Mouse (Mus musculus) heart, embryonic 16.5 days (tissue): ENCODE measurements at regions not wholly inside any gene's neighbourhood (a gene's known extent, or its start where the extent isn't known, plus 50 kb on each side); places are given as distances from the start of the nearest gene placed in this dataset.

Experiments
- ATAC-seq: fragments of 200-750 bp; cut with Nextera tagmentation; replicated peaks from 2 replicates; pipeline ENCODE4 v1.8.0; 2017; ENCODE audit warnings: moderate number of reproducible peaks; ENCODE audit not compliant: insufficient read depth, low FRiP score; ENCODE audit errors: extremely low read depth
- H3K27ac ChIP-seq: fragments of 300-500 bp; sonication (generic); 2 replicates; pipeline ENCODE4 v1.5.1; 2014; ENCODE audit warnings: mild to moderate bottlenecking, low read length, control low read depth, moderate library complexity
- H3K27me3 ChIP-seq: fragments of 300-500 bp; sonication (generic); 2 replicates; pipeline ENCODE4 v1.6.1; 2014; ENCODE audit warnings: low read length, mixed read lengths; ENCODE audit not compliant: control insufficient read depth, insufficient read depth
- H3K36me3 ChIP-seq: fragments of 300-500 bp; sonication (generic); 2 replicates; pipeline ENCODE4 v1.6.1; 2014; ENCODE audit not compliant: control insufficient read depth, insufficient read depth
- H3K4me1 ChIP-seq: fragments of 300-500 bp; sonication (generic); 2 replicates; pipeline ENCODE4 v1.6.1; 2014; ENCODE audit warnings: low read length, mixed read lengths; ENCODE audit not compliant: control insufficient read depth, insufficient read depth
- H3K4me2 ChIP-seq: fragments of 300-500 bp; sonication (generic); 2 replicates; pipeline ENCODE4 v1.6.1; 2014; ENCODE audit warnings: low read depth, mild to moderate bottlenecking, control low read depth, low read length
- H3K4me3 ChIP-seq: fragments of 300-500 bp; sonication (generic); 2 replicates; pipeline ENCODE4 v1.5.1; 2014; ENCODE audit warnings: mild to moderate bottlenecking, control low read depth, low read length
- H3K9ac ChIP-seq: fragments of 300-500 bp; sonication (generic); 2 replicates; pipeline ENCODE4 v1.6.1; 2014; ENCODE audit warnings: low read length, control low read depth
- H3K9me3 ChIP-seq: fragments of 300-500 bp; sonication (generic); replicated peaks from 2 replicates; pipeline ENCODE4 v1.6.1; 2016; ENCODE audit warnings: low read length; ENCODE audit not compliant: control insufficient read depth
- WGBS: fragments of 180-500 bp; shearing (Covaris S2); extraction: QIAGEN DNeasy Blood & Tissue Kit; methylation state at CpG from one replicate; pipeline ENCODE4 v1.1.7; 2014; 5-methylcytosine and 5-hydroxymethylcytosine counted together

- ATAC-seq = no peak
- Histone ChIP-seq H3K4me3 (no peak overlapping the region), H3K4me1 (no peaks in the 10 kb centered on the region), H3K36me3 (no peaks in the 10 kb centered on the region), H3K4me2 (no peak overlapping the region), H3K27me3 (no peaks in the 10 kb centered on the region), H3K27ac (no peak overlapping the region), H3K9ac (no peak overlapping the region), H3K9me3 (peaks cover 3% of the 10 kb centered on the region; the same call in 1 of the 2 replicates)
- 68% methylated on average over 2 of the region's 2 CpGs for WGBS
These were observed 421.1 kb upstream of the 3110018I06Rik start for GRCm38 (mm10) chr12:107067346-107067745.

- Histone ChIP-seq H3K9ac (no peak overlapping the region), H3K27me3 (no peaks in the 10 kb centered on the region; the same call in 1 of the 2 replicates), H3K4me1 (no peaks in the 10 kb centered on the region), H3K4me2 (no peak overlapping the region), H3K27ac (no peak overlapping the region), H3K9me3 (no peaks in the 10 kb centered on the region), H3K36me3 (no peaks in the 10 kb centered on the region), H3K4me3 (no peak overlapping the region)
- no peak for ATAC-seq
- 82% methylated on average over 10 of the region's 10 CpGs for WGBS
These were observed 405.9 kb upstream of the 3110018I06Rik start for GRCm38 (mm10) chr12:107082541-107082940.

GRCm38 (mm10) chr12:107085058-107085905 lies 403.1 kb upstream of the 3110018I06Rik start:
- ATAC-seq = no peak
- 67% methylated on average over 14 of the region's 14 CpGs for WGBS
- Histone ChIP-seq H3K36me3 (no peaks in the 10 kb centered on the region), H3K9me3 (no peaks in the 10 kb centered on the region), H3K4me3 (no peak overlapping the region), H3K4me2 (no peak overlapping the region), H3K27me3 (no peaks in the 10 kb centered on the region; the same call in 1 of the 2 replicates), H3K4me1 (no peaks in the 10 kb centered on the region), H3K9ac (no peak overlapping the region), H3K27ac (no peak overlapping the region)

- no peak overlapping the region for H3K27ac ChIP-seq
- H3K4me3 ChIP-seq = no peak overlapping the region
- no peak overlapping the region for H3K9ac ChIP-seq
- no peaks in the 10 kb centered on the region for H3K36me3 ChIP-seq
- no peaks in the 10 kb centered on the region; the same call in 1 of the 2 replicates for H3K27me3 ChIP-seq
- no peaks in the 10 kb centered on the region for H3K9me3 ChIP-seq
- ATAC-seq = peak; percentile 65
- WGBS = 38% methylated on average over 16 of the region's 16 CpGs
- H3K4me2 ChIP-seq = no peak overlapping the region
- H3K4me1 ChIP-seq = no peaks in the 10 kb centered on the region
These were observed 402.4 kb upstream of the 3110018I06Rik start for GRCm38 (mm10) chr12:107085906-107086655.

GRCm38 (mm10) chr12:107092151-107092550 lies 396.3 kb upstream of the 3110018I06Rik start:
- WGBS = 82% methylated on average over 3 of the region's 3 CpGs
- Histone ChIP-seq H3K27ac (no peak overlapping the region), H3K4me2 (no peak overlapping the region), H3K27me3 (no peaks in the 10 kb centered on the region), H3K4me3 (no peak overlapping the region), H3K36me3 (no peaks in the 10 kb centered on the region), H3K9me3 (no peaks in the 10 kb centered on the region), H3K4me1 (no peaks in the 10 kb centered on the region), H3K9ac (no peak overlapping the region)
- no peak for ATAC-seq

- no peaks in the 10 kb centered on the region for H3K4me1 ChIP-seq
- no peak overlapping the region for H3K27ac ChIP-seq
- H3K4me3 ChIP-seq = no peak overlapping the region
- H3K36me3 ChIP-seq = no peaks in the 10 kb centered on the region
- no peaks in the 10 kb centered on the region for H3K9me3 ChIP-seq
- 80% methylated on average over 13 of the region's 13 CpGs for WGBS
- no peak overlapping the region for H3K4me2 ChIP-seq
- H3K27me3 ChIP-seq = no peaks in the 10 kb centered on the region
- no peak overlapping the region for H3K9ac ChIP-seq
- no peak for ATAC-seq
These were observed 395.1 kb upstream of the 3110018I06Rik start for GRCm38 (mm10) chr12:107093326-107093725.

GRCm38 (mm10) chr12:107095409-107095808 lies 393.0 kb upstream of the 3110018I06Rik start:
- Histone ChIP-seq H3K4me3 (no peak overlapping the region), H3K4me1 (no peaks in the 10 kb centered on the region), H3K9ac (no peak overlapping the region), H3K36me3 (no peaks in the 10 kb centered on the region), H3K9me3 (no peaks in the 10 kb centered on the region), H3K27me3 (no peaks in the 10 kb centered on the region), H3K4me2 (no peak overlapping the region), H3K27ac (no peak overlapping the region)
- ATAC-seq = no peak
- WGBS = 77% methylated on average over 6 of the region's 6 CpGs

GRCm38 (mm10) chr12:107104570-107104969 lies 383.9 kb upstream of the 3110018I06Rik start:
- 37% methylated on average over 8 of the region's 8 CpGs for WGBS
- H3K9ac ChIP-seq = no peak overlapping the region
- H3K4me2 ChIP-seq = no peak overlapping the region
- H3K4me1 ChIP-seq = no peaks in the 10 kb centered on the region
- no peak overlapping the region for H3K27ac ChIP-seq
- no peaks in the 10 kb centered on the region for H3K36me3 ChIP-seq
- no peaks in the 10 kb centered on the region for H3K27me3 ChIP-seq
- no peak overlapping the region for H3K4me3 ChIP-seq
- no peaks in the 10 kb centered on the region for H3K9me3 ChIP-seq
- ATAC-seq = no peak

GRCm38 (mm10) chr12:107105017-107105416 lies 383.4 kb upstream of the 3110018I06Rik start:
- ATAC-seq = no peak
- Histone ChIP-seq H3K4me2 (no peak overlapping the region), H3K4me3 (no peak overlapping the region)

More at GRCm38 (mm10) chr12:107105017-107105416, 383.4 kb upstream of the 3110018I06Rik start:
- no peaks in the 10 kb centered on the region for H3K9me3 ChIP-seq
- 57% methylated on average over 11 of the region's 11 CpGs for WGBS
- H3K4me1 ChIP-seq = no peaks in the 10 kb centered on the region
- H3K9ac ChIP-seq = no peak overlapping the region
- H3K27me3 ChIP-seq = no peaks in the 10 kb centered on the region
- H3K36me3 ChIP-seq = no peaks in the 10 kb centered on the region
- H3K27ac ChIP-seq = no peak overlapping the region
